7 mouse cellular contexts compared by ENCODE assay signal in genomic region chr1:191097802-191098747, GRCm38 (mm10). TPM values are rescaled to one million over a fixed set of nuclear protein-coding genes. Genes with fewer than 3 reads are reported as not detected.
DNase-seq lines count a peak whose midpoint lies in the region; ATAC-seq and TF ChIP-seq lines count a peak whose summit lies in the region.

Gene Batf3 (plus strand): TSS chr1:191097847.

- under 1% methylated on average over 81 of the region's 95 CpGs for WGBS in forebrain, embryonic 12.5 days
- WGBS in hindbrain, embryonic 11.5 days = under 1% methylated on average over 79 of the region's 95 CpGs
- WGBS in limb, embryonic 15.5 days = under 1% methylated on average over 70 of the region's 95 CpGs
- WGBS in midbrain, embryonic 13.5 days = under 1% methylated on average over 91 of the region's 95 CpGs

- no peaks in the 10 kb centered on the region for H3K9me3 ChIP-seq in ES-Bruce4 (replicated peaks; ENCODE audit: control insufficient read depth, insufficient read depth, low read length, poor library complexity, severe bottlenecking)
- 0 out of 2 replicates have a peak, but pooled peaks cover 4% of the 10 kb centered on the region for H3K9me3 ChIP-seq in forebrain, embryonic 12.5 days
- no peaks in the 10 kb centered on the region for H3K9me3 ChIP-seq in hindbrain, embryonic 11.5 days (ENCODE audit: control insufficient read depth, low read length)
- no peaks in the 10 kb centered on the region for H3K9me3 ChIP-seq in limb, embryonic 15.5 days
- H3K9me3 ChIP-seq in midbrain, embryonic 13.5 days = no peaks in the 10 kb centered on the region; the same call in 1 of the 2 replicates

- no peak for TF ChIP-seq POLR2A in ES-Bruce4 (IDR thresholded peaks at IDR 0.05; ENCODE audit: insufficient read depth, low read length)

- no peaks in the 10 kb centered on the region for H3K4me1 ChIP-seq in ES-Bruce4 (ENCODE audit: control insufficient read depth, insufficient read depth, low read length)
- H3K4me1 ChIP-seq in forebrain, embryonic 12.5 days = peaks cover 14% of the 10 kb centered on the region
- H3K4me1 ChIP-seq in hindbrain, embryonic 11.5 days (replicated peaks; ENCODE audit: control insufficient read depth, insufficient read depth, low read length) = no peaks in the 10 kb centered on the region; the same call in 1 of the 2 replicates
- peaks cover 27% of the 10 kb centered on the region for H3K4me1 ChIP-seq in limb, embryonic 15.5 days
- peaks cover 12% of the 10 kb centered on the region for H3K4me1 ChIP-seq in midbrain, embryonic 13.5 days (replicated peaks)

- ATAC-seq in forebrain, embryonic 12.5 days (ENCODE audit: low FRiP score) = peak; percentile 87
- ATAC-seq in hindbrain, embryonic 11.5 days (ENCODE audit: low FRiP score) = peak; percentile 78
- peak; percentile 68; the same call in 1 of the 2 replicates for ATAC-seq in limb, embryonic 15.5 days (ENCODE audit: insufficient number of reproducible peaks, low FRiP score, low TSS enrichment, low read depth)
- ATAC-seq in midbrain, embryonic 13.5 days = peak; percentile 82

- peak within 1 kb of the TSS; percentile 97 for H3K4me2 ChIP-seq in forebrain, embryonic 12.5 days
- peak within 1 kb of the TSS; percentile 98 for H3K4me2 ChIP-seq in hindbrain, embryonic 11.5 days (replicated peaks; ENCODE audit: low read depth, low read length)
- peak within 1 kb of the TSS; percentile 99 for H3K4me2 ChIP-seq in limb, embryonic 15.5 days
- H3K4me2 ChIP-seq in midbrain, embryonic 13.5 days (replicated peaks) = peak within 1 kb of the TSS; percentile 88

- no peak within 1 kb of the TSS for H3K27ac ChIP-seq in ES-Bruce4 (ENCODE audit: insufficient read depth, low read length)
- no peak within 1 kb of the TSS for H3K27ac ChIP-seq in forebrain, embryonic 12.5 days
- no peak within 1 kb of the TSS for H3K27ac ChIP-seq in hindbrain, embryonic 11.5 days (ENCODE audit: low read depth, low read length)
- peak within 1 kb of the TSS; percentile 81 for H3K27ac ChIP-seq in limb, embryonic 15.5 days
- H3K27ac ChIP-seq in midbrain, embryonic 13.5 days = no peak within 1 kb of the TSS

- peak; percentile 65 for DNase-seq in Muller cell, postnatal 12 days (ENCODE audit: inconsistent ontology term)
- DNase-seq in hindbrain, embryonic 11.5 days (ENCODE audit: low spot score) = peak; percentile 73
- DNase-seq in thymus, postnatal 14 days = peak; percentile 51

- TF ChIP-seq CTCF in ES-Bruce4 (IDR thresholded peaks at IDR 0.05; ENCODE audit: low read depth, low read length) = no peak

- H3K36me3 ChIP-seq in ES-Bruce4 (ENCODE audit: control insufficient read depth, insufficient read depth, low read length, poor library complexity, severe bottlenecking) = no peaks in the 10 kb centered on the region
- H3K36me3 ChIP-seq in forebrain, embryonic 12.5 days (replicated peaks) = no peaks in the 10 kb centered on the region
- H3K36me3 ChIP-seq in hindbrain, embryonic 11.5 days (ENCODE audit: control insufficient read depth, insufficient read depth, low read length) = no peaks in the 10 kb centered on the region
- H3K36me3 ChIP-seq in limb, embryonic 15.5 days = no peaks in the 10 kb centered on the region
- H3K36me3 ChIP-seq in midbrain, embryonic 13.5 days = no peaks in the 10 kb centered on the region

- H3K4me3 ChIP-seq in ES-Bruce4 (ENCODE audit: low read depth, low read length) = peak within 1 kb of the TSS; percentile 52
- peak within 1 kb of the TSS; percentile 59 for H3K4me3 ChIP-seq in forebrain, embryonic 12.5 days (replicated peaks)
- peak within 1 kb of the TSS; percentile 58 for H3K4me3 ChIP-seq in hindbrain, embryonic 11.5 days (ENCODE audit: low read depth, low read length)
- peak within 1 kb of the TSS; percentile 65 for H3K4me3 ChIP-seq in limb, embryonic 15.5 days
- H3K4me3 ChIP-seq in midbrain, embryonic 13.5 days (replicated peaks) = peak within 1 kb of the TSS; percentile 51

- H3K9ac ChIP-seq in ES-Bruce4 (ENCODE audit: low read depth, poor library complexity, severe bottlenecking) = peak within 1 kb of the TSS; percentile 53
- peak within 1 kb of the TSS; percentile 63 for H3K9ac ChIP-seq in forebrain, embryonic 12.5 days
- peak within 1 kb of the TSS; percentile 52 for H3K9ac ChIP-seq in hindbrain, embryonic 11.5 days (ENCODE audit: low read depth, low read length)
- peak within 1 kb of the TSS; percentile 48 for H3K9ac ChIP-seq in limb, embryonic 15.5 days
- H3K9ac ChIP-seq in midbrain, embryonic 13.5 days (replicated peaks) = peak within 1 kb of the TSS; percentile 66

- TF ChIP-seq EP300 in ES-Bruce4 (IDR thresholded peaks at IDR 0.05; ENCODE audit: insufficient read depth, low read depth, low read length) = no peak

- H3K27me3 ChIP-seq in ES-Bruce4 (ENCODE audit: control insufficient read depth, insufficient read depth, low read length, poor library complexity, severe bottlenecking) = peaks cover 11% of the 10 kb centered on the region
- peaks cover 44% of the 10 kb centered on the region for H3K27me3 ChIP-seq in forebrain, embryonic 12.5 days
- peaks cover 17% of the 10 kb centered on the region for H3K27me3 ChIP-seq in hindbrain, embryonic 11.5 days (ENCODE audit: control insufficient read depth, insufficient read depth, low read length)
- H3K27me3 ChIP-seq in limb, embryonic 15.5 days = peaks cover 8% of the 10 kb centered on the region; the same call in 1 of the 2 replicates
- H3K27me3 ChIP-seq in midbrain, embryonic 13.5 days = peaks cover 43% of the 10 kb centered on the region

RNA-seq across cellular contexts. Expression of gene Batf3, which starts in this region (rescaled TPM):
- 2.0 and 2.7 TPM in 2 replicates for polyA plus RNA-seq in ES-Bruce4 (2011; ENCODE audit: insufficient read depth, insufficient read length, low read depth, missing spikeins)
- polyA plus RNA-seq in forebrain, embryonic 12.5 days (2016; fragmentation: Nextera tagmentation; extraction: Ambion mirVana) = 3.5 and 3.7 TPM in 2 replicates
- polyA plus RNA-seq in hindbrain, embryonic 11.5 days (2014; fragmentation: Nextera tagmentation; extraction: Ambion mirVana) = 4.6 TPM in 2 replicates
- polyA plus RNA-seq in limb, embryonic 15.5 days (2015; fragmentation: Nextera tagmentation; extraction: Ambion mirVana) = 9.8 and 12.8 TPM in 2 replicates
- polyA plus RNA-seq in midbrain, embryonic 13.5 days (2015; fragmentation: Nextera tagmentation; extraction: Ambion mirVana) = 1.3 and 1.5 TPM in 2 replicates
